Mouse (Mus musculus): ENCODE measurements around the gene Ccdc155.

Ccdc155 gene

DNA sequence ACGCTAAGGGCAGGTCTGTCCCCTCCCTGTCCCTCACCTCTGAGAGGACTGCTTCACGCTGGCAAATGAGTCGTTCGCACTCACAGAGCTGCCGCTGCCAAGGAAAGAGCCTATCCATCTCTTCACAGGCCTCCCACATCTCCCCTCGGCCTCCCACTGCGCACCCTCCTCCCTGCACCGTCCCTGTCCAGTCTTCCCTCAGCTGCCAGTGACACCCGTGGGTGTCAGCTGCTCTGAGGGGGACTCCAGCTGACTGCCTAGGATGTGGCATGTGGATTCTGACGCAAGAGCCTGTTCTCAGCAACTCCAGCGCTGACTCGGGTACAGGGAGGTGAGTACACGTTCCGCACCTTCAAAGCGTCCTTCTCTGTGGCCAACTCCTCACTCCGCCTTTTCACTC lies 15.1 kb downstream of the Ccdc155 start:
- ChIA-PET POLR2A (interaction anchor here in 3 of 4 experiments (0.5 to 2.8 kb wide), 12 partner anchors 10 to 277 kb away, joined by 3 to 10 read pairs (median 3); partner anchors contain the start of genes Aldh16a1 (in 1 of the 3), Ccdc155 (in 1 of the 3) and Scaf1 (in 1 of the 3)), CTCF (interaction anchor here in 2 of 4 experiments (0.8 to 3.3 kb wide), 4 partner anchors 9 to 27 kb away, joined by 3 to 10 read pairs (median 6); no protein-coding TSS in a partner anchor)

DNA sequence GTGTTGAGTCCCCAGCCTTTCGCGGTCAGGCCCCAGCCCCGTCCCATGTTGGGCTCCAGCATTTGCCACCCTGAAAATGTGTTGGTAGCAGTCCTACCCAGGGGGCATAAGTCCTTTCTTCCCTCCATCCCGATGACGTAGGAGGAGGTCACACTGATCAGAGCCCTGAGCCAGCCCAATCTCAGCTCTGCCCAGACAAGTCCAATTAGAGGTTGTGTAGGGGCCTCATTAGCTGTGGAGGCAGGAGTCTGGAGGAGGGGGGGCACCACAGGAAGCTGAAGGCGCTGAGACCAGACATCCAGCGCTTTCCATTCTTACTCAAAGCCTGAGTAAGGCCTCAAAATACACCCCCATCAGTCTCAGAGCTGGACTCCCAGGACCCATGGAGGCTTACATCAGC lies 18.8 kb downstream of the Ccdc155 start:
- POLR2A ChIA-PET = interaction anchor here in 3 of 4 experiments (1.1 to 2.4 kb wide), 6 partner anchors 8 to 22 kb away, joined by 3 to 10 read pairs (median 4); partner anchors contain the start of gene Ccdc155 (in 1 of the 3)
- CTCF ChIA-PET = interaction anchor here in 3 of 4 experiments (0.9 to 1.9 kb wide), 5 partner anchors 13 to 15 kb away, joined by 3 to 6 read pairs (median 4); no protein-coding TSS in a partner anchor

DNA sequence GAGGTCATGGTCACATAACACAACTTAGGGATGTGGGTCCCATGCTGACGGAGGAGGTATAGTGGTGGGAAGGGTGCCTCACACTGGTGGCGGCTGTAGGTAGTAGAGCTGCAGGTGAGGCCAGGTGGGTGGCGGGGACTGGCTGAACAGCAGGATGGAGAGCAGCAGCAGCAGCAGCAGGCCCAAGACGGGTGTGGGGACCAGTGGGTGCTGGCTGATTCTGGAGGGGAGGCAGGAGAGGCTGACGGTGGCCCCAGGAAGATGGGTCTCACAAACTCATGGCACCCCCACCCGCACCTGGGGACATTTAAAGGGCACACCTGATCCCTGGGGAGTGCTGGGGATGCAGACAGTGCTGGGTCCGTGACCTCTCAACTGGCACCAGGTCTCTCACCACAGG lies 21.0 kb downstream of the Ccdc155 start:
- ChIA-PET POLR2A (interaction anchor here in 2 of 4 experiments (0.9 to 2.7 kb wide), 5 partner anchors 8 to 53 kb away, joined by 3 to 7 read pairs (median 4); no protein-coding TSS in a partner anchor), CTCF (interaction anchor here in 3 of 4 experiments (0.6 to 1.1 kb wide), 5 partner anchors 15 to 251 kb away, joined by 3 read pairs; partner anchors contain the start of gene Gys1 (in 1 of the 3))

DNA sequence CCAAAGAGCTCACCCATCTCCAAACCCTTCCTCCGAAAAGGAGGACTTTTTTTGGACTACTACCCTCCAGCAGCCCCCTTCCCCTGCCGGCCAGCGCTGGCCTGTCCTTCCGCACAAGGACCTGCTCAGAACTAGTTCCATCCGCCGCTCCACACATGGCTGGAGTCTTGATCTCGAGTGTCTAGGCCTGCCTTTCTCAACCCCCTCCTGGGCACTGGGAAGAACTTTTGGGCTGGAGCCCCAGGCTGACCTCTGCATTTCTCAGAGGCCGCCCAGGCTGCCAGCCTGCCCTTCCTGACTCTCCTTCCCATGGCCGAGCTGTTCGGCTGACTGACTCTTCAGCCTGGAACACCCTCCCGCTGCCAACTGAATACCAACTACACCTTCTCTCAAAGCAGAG lies 22.1 kb downstream of the Ccdc155 start:
- POLR2A ChIA-PET = interaction anchor here in 3 of 4 experiments (0.6 to 2.7 kb wide), 59 partner anchors 9 to 367 kb away, joined by 3 to 25 read pairs (median 4); partner anchors contain the start of genes Ccdc155 (in 3 of the 3), Aldh16a1 (in 2 of the 3), Rcn3 (in 2 of the 3) and Tead2 (in 2 of the 3)
- CTCF ChIA-PET = interaction anchor here in 3 of 4 experiments (0.6 to 2.0 kb wide), 23 partner anchors 9 to 411 kb away, joined by 3 to 17 read pairs (median 4); partner anchors contain the start of genes Aldh16a1 (in 1 of the 3), Ccdc155 (in 1 of the 3), Fcgrt (in 1 of the 3) and Pih1d1 (in 1 of the 3)

DNA sequence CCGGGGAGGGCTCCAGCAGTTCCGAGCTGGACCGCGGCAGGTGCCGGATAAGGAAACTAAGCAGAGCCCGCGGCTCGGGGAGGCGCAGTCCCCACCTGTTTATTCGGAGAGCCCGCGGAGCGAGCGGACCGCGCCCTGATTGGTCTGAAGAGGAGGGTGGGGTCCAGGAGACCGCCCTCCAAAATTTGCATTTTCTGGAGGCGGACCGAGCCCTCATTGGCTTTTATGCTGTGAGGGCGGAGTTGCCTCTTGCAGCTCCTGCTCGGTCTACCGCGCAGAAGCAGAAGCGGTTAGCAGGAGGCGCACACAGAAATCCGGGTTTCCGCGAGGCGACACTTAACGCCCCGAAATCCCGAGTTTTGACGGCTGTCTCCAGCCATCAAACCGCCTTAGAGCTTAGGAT lies 22.5 kb downstream of the Ccdc155 start:
- ChIA-PET CTCF (interaction anchor here in 2 of 4 experiments (0.6 to 2.0 kb wide), 24 partner anchors 8 to 411 kb away, joined by 3 to 17 read pairs (median 4); partner anchors contain the start of genes Aldh16a1 (in 1 of the 2), Ccdc155 (in 1 of the 2), Fcgrt (in 1 of the 2) and Gys1 (in 1 of the 2)), POLR2A (interaction anchor here in 3 of 4 experiments (0.6 to 2.7 kb wide), 64 partner anchors 9 to 740 kb away, joined by 3 to 25 read pairs (median 3); partner anchors contain the start of genes Ccdc155 (in 3 of the 3), Aldh16a1 (in 2 of the 3), Rcn3 (in 2 of the 3) and Tead2 (in 2 of the 3))

DNA sequence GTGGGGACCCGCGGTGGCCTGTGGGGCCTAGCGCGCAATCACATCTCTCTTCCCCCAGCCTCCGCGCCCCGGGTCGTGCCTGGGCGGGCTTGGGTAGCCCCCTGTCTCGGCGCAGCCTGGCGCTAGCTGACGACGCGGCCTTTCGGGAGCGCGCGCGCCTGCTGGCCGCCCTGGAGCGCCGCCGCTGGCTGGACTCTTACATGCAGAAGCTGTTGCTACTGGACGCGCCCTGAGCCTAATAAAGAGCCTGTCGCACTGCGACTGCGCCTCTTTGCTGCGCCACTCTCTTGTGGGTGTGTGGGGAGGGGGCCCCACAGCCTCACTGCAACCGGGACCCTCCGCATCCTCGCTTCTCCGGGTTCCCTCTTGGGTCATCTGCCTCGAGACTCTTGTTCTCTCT lies 23.2 kb downstream of the Ccdc155 start:
- POLR2A ChIA-PET = interaction anchor here in 3 of 4 experiments (0.6 to 2.7 kb wide), 42 partner anchors 9 to 739 kb away, joined by 3 to 25 read pairs (median 4); partner anchors contain the start of genes Ccdc155 (in 3 of the 3), Aldh16a1 (in 2 of the 3), Dhdh (in 1 of the 3) and Il4i1 (in 1 of the 3)
- CTCF ChIA-PET = interaction anchor here in 3 of 4 experiments (0.6 to 2.0 kb wide), 19 partner anchors 8 to 253 kb away, joined by 3 to 17 read pairs (median 5); partner anchors contain the start of genes Aldh16a1 (in 1 of the 3), Ccdc155 (in 1 of the 3), Gys1 (in 1 of the 3) and Pih1d1 (in 1 of the 3)

DNA sequence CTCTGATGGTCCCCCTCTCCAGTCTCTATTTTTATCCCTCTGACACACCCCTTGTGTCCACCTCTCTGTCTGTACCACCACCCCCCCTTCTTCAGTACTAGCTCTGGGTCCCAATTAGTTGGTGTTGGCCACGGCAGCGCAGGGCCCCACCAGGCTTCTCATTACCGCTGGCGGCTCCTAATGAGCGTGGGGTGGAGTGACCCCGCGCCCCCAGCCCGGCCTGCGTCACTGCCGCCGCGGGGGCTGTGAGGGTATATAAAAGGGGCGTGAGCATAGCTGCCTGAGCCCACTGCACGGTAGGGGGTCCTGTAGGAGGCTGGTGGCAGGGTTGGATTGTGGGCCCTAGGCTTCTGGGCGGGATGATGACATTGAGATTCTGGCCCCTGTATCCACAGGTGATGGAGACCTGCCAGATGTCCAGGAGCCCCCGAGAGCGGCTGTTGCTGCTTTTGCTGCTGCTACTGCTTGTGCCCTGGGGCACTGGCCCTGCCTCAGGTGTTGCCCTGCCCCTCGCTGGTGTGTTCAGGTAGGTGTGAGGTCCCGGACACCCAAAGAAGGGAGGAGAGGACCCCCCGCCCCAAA lies 23.7 kb downstream of the Ccdc155 start, which contains the start of gene Pth2:
TSS of gene Pth2 (plus strand) at position 100 of the 582 bp plus-strand sequence.
- ChIA-PET POLR2A (interaction anchor here in 2 of 4 experiments (0.9 to 2.7 kb wide), 17 partner anchors 11 to 185 kb away, joined by 3 to 25 read pairs (median 4); partner anchors contain the start of genes Aldh16a1 (in 1 of the 2), Ccdc155 (in 1 of the 2), Pih1d1 (in 1 of the 2) and Ppfia3 (in 1 of the 2)), CTCF (interaction anchor here in 2 of 4 experiments (0.6 to 2.0 kb wide), 8 partner anchors 9 to 219 kb away, joined by 3 to 17 read pairs (median 6); partner anchors contain the start of genes Aldh16a1 (in 1 of the 2), Pih1d1 (in 1 of the 2) and Slc17a7 (in 1 of the 2))

DNA sequence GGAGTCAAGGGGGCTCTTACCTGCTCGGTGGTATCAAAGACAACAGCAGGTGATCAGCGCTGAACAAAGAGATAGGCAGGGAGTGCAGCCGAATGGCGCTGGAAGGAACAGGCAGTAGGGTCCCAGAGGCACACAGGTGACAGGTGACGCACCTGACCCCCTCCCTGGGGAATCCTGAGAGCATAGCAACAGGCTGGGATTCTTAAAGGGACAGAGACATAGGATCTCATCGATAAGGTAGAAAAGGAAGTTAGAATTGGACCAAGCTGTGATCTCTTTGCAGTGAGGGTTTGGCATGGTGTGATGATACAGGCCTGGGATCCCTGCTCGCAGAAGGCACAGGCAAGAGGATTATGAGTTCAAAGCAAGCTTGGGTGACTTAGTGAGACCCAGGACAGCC lies 25.2 kb downstream of the Ccdc155 start, which contains the start of gene Gfy:
TSS of gene Gfy (minus strand) at position 101 of the 400 bp plus-strand sequence.
- ChIA-PET CTCF (no interaction called here), POLR2A (interaction anchor here in 1 of 4 experiments (0.6 kb wide), 1 partner anchor 181 kb away, joined by 3 read pairs; no protein-coding TSS in a partner anchor)

DNA sequence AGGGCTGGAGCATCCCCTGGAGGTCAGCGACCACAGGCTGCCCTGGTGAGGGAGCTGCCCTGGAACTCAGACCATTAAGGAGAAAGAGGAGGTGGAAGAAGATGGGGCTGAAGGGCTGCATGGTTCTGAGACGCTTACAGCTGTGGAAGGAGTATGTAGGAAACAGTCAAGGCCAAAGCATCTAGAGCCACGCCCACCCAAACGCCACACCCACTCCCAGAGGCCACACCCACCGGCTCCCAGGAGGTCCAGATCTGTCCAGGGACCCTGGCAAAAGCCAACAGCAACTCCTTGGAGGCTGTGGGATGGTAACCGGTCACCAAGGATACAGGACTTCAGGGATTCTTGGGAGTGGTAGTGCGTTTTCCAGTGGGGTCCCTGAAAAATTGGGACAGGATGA lies 26.1 kb downstream of the Ccdc155 start:
- ChIA-PET CTCF (interaction anchor here in 2 of 4 experiments (0.9 to 1.0 kb wide), 2 partner anchors 16 kb away, joined by 3 read pairs; no protein-coding TSS in a partner anchor), POLR2A (interaction anchor here in 2 of 4 experiments (0.7 to 1.6 kb wide), 7 partner anchors 9 to 81 kb away, joined by 3 to 7 read pairs (median 3); partner anchors contain the start of gene Aldh16a1 (in 1 of the 2))

DNA sequence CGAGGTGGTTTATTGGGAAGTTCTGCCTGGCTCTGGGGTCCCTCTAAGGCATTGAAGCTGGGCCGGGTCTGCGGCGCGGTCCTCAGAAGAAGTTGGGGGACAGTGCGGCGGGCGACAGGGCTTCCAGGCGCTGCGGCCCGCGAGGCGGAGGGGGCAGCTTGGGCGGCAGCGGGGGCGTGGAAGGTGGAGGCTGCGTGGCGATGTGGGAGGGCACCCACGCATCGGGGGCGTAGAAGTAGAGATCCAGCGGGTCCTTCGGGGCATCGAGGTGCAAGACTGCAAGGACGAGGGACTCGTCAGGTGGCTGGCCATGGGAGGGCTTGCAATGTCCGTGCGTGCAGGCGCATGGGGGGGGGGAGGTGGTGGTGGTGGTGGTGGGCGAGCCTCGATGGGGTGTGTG lies 28.3 kb downstream of the Ccdc155 start:
- CTCF ChIA-PET = interaction anchor here in 1 of 4 experiments (0.6 to 0.7 kb wide), 4 partner anchors 21 to 649 kb away, joined by 3 to 5 read pairs (median 4); no protein-coding TSS in a partner anchor
- POLR2A ChIA-PET = interaction anchor here in 2 of 4 experiments (0.5 to 1.4 kb wide), 5 partner anchors 10 to 191 kb away, joined by 3 to 5 read pairs (median 3); no protein-coding TSS in a partner anchor

DNA sequence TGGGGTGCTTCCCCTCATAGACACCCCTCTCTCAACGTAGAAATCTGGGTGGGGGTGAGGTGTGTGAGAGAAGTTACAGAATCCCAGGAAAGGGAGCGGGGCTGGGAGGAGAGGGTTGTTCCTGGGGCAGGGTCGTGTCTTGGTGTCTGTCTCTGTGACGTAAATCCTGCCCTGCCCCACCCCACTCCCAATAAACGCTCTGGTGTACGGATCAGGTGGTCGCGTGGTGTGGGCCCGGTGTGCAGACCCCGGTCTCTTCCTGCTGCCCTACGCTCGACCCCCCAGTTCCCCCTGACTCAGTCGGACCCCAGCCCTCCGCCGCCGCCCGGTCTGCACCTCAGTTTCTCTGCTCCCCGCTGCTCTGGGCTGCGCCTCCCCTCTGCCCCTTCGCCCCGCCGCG lies 28.8 kb downstream of the Ccdc155 start:
- ChIA-PET POLR2A (interaction anchor here in 2 of 4 experiments (0.6 to 2.4 kb wide), 8 partner anchors 9 to 102 kb away, joined by 3 to 11 read pairs (median 4); partner anchors contain the start of genes Aldh16a1 (in 1 of the 2) and Slc17a7 (in 1 of the 2)), CTCF (interaction anchor here (0.6 to 4.6 kb wide), 8 partner anchors 14 to 691 kb away, joined by 3 to 30 read pairs (median 6); no protein-coding TSS in a partner anchor)

DNA sequence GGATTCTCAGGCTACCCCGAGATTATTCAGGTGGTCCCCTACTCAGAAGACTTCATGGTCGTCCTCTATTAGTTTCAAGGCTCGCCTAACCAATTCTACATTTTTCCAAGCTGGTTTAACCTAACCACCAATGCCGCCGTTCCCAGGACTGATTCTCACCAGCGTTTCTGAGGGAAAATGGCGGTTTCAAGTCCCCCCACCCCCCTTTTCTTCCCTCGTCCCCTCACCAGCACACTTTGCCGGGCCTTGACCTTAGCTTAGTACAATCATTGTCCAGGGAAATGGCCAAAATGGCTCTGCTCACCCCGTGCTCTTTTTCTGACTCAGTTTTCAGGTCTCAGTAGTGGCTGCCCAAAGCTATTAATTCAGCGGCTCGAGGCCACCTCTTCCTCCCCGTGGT lies 29.3 kb downstream of the Ccdc155 start:
- ChIA-PET POLR2A (interaction anchor here in 2 of 4 experiments (0.5 to 2.4 kb wide), 12 partner anchors 10 to 349 kb away, joined by 3 to 11 read pairs (median 3); partner anchors contain the start of genes Aldh16a1 (in 2 of the 2), Pih1d1 (in 1 of the 2), Rcn3 (in 1 of the 2) and Rras (in 1 of the 2)), CTCF (interaction anchor here (0.6 to 4.6 kb wide), 18 partner anchors 10 to 690 kb away, joined by 3 to 30 read pairs (median 4); partner anchors contain the start of genes Aldh16a1 (in 1 of the 4), Gys1 (in 1 of the 4), Pih1d1 (in 1 of the 4) and Rcn3 (in 1 of the 4))

DNA sequence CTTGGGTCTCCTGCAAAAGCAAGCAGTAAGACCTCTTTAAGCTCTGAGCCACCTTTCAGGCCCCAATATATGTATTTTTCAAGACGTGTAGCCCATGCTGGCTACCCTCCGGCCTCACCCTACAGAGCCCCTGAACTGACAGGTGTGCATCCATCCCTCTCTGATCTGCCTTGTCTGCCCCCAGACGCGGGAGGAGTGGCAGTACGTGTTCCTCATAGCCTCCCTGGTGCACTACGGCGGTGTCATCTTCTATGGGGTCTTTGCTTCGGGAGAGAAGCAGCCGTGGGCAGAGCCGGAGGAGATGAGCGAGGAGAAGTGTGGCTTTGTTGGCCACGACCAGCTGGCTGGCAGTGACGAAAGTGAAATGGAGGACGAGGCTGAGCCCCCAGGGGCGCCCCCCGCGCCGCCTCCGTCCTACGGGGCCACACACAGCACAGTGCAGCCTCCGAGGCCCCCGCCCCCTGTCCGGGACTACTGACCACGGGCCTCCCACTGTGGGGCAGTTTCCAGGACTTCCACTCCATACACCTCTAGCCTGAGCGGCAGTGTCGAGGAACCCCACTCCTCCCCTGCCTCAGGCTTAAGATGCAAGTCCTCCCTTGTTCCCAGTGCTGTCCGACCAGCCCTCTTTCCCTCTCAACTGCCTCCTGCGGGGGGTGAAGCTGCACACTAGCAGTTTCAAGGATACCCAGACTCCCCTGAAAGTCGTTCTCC lies 30.0 kb downstream of the Ccdc155 start:
- CTCF ChIA-PET = interaction anchor here (0.6 to 4.6 kb wide), 30 partner anchors 9 to 454 kb away, joined by 3 to 30 read pairs (median 4); partner anchors contain the start of genes Rcn3 (in 2 of the 4), Aldh16a1 (in 1 of the 4), Ccdc155 (in 1 of the 4) and Gys1 (in 1 of the 4)
- POLR2A ChIA-PET = interaction anchor here in 2 of 4 experiments (0.5 to 2.4 kb wide), 19 partner anchors 8 to 348 kb away, joined by 3 to 11 read pairs (median 4); partner anchors contain the start of genes Aldh16a1 (in 2 of the 2), Pih1d1 (in 1 of the 2), Prmt1 (in 1 of the 2) and Rcn3 (in 1 of the 2)

DNA sequence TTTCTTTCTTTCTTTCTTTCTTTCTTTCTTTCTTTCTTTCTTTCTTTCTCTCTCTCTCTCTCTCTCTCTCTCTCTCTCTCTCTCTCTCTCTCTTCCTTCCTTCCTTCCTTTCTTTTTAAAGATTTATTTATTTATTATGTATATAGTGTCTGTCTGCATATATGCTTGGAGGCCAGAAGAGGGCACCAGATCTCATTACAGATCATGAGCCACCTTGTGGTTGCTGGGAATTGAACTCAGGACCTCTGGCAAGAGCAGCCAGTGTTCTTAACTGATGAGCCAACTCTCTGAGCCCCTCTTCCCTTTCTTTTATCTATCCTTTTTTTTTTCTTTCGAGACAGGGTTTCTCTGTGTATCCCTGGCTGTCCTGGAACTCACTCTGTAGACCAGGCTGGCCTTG lies 30.9 kb downstream of the Ccdc155 start:
- POLR2A ChIA-PET = interaction anchor here in 3 of 4 experiments (0.7 to 2.4 kb wide), 12 partner anchors 9 to 449 kb away, joined by 3 to 11 read pairs (median 5); partner anchors contain the start of genes Aldh16a1 (in 2 of the 3), Pih1d1 (in 1 of the 3), Prmt1 (in 1 of the 3) and Slc17a7 (in 1 of the 3)
- CTCF ChIA-PET = interaction anchor here (0.6 to 4.6 kb wide), 28 partner anchors 8 to 455 kb away, joined by 3 to 30 read pairs (median 4); partner anchors contain the start of genes Ccdc155 (in 1 of the 4), Gys1 (in 1 of the 4), Rcn3 (in 1 of the 4) and Rras (in 1 of the 4)

DNA sequence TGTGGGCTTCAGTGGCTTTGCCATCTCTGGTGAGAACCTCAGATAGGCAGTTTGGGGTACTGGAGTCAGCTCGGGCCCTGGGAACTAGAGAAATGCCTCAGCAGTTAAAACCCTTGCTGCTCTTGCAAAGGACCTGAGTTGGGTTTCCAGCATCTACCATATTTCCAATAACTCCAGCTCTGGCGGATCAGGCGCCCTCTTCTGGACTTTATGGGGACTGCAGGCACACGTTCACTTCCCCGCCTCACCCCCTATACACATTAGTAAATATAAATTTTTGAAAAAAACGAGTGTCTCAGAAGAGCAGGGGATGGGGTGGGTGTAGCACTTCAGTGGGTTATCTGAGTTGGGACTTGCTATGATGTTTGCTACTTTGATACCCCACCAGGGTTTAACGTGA lies 31.7 kb downstream of the Ccdc155 start:
- POLR2A ChIA-PET = interaction anchor here in 3 of 4 experiments (0.7 to 3.2 kb wide), 12 partner anchors 9 to 125 kb away, joined by 3 to 20 read pairs (median 4); partner anchors contain the start of genes Aldh16a1 (in 2 of the 3), Slc17a7 (in 2 of the 3) and Rps11 (in 1 of the 3)
- CTCF ChIA-PET = interaction anchor here (0.6 to 5.7 kb wide), 24 partner anchors 8 to 194 kb away, joined by 3 to 37 read pairs (median 4); partner anchors contain the start of genes Aldh16a1 (in 2 of the 4), Ccdc155 (in 2 of the 4), Pih1d1 (in 1 of the 4) and Ppfia3 (in 1 of the 4)

Measured in embryonic stem cell, embryonic (primary cell).